Mouse (Mus musculus) liver, embryonic 16.5 days (tissue): ENCODE results near the gene Gm973. TPM values are rescaled to one million over a fixed set of nuclear protein-coding genes. Genes with fewer than 3 reads are reported as not detected.

Experiments used
- ATAC-seq: fragments of 200-750 bp; cut with Nextera tagmentation; 2 replicates; pipeline ENCODE4 v1.8.0; 2017; ENCODE audit warnings: low read depth, mild to moderate bottlenecking, moderate number of reproducible peaks, moderate library complexity
- H3K27ac ChIP-seq: fragments of 300-500 bp; sonication (generic); 2 replicates; pipeline ENCODE4 v1.5.1; 2014; ENCODE audit warnings: mild to moderate bottlenecking, low read length
- H3K27me3 ChIP-seq: fragments of 300-500 bp; sonication (generic); 2 replicates; pipeline ENCODE4 v1.6.1; 2014; ENCODE audit warnings: low read depth, low read length, mixed read lengths; ENCODE audit not compliant: control insufficient read depth, insufficient read depth
- H3K36me3 ChIP-seq: fragments of 300-500 bp; sonication (generic); 2 replicates; pipeline ENCODE4 v1.6.1; 2014; ENCODE audit warnings: mild to moderate bottlenecking; ENCODE audit not compliant: control insufficient read depth, insufficient read depth
- H3K4me1 ChIP-seq: fragments of 300-500 bp; sonication (generic); 2 replicates; pipeline ENCODE4 v1.6.1; 2014; ENCODE audit warnings: low read depth, low read length, mixed read lengths; ENCODE audit not compliant: control insufficient read depth
- H3K4me2 ChIP-seq: fragments of 300-500 bp; sonication (generic); 2 replicates; pipeline ENCODE4 v1.6.1; 2014; ENCODE audit warnings: low read depth, low read length, mixed read lengths
- H3K4me3 ChIP-seq: fragments of 300-500 bp; sonication (generic); 2 replicates; pipeline ENCODE4 v1.5.1; 2014; ENCODE audit warnings: low read depth, mild to moderate bottlenecking, low read length
- H3K9ac ChIP-seq: fragments of 300-500 bp; sonication (generic); 2 replicates; pipeline ENCODE4 v1.6.1; 2014; ENCODE audit warnings: low read depth, low read length
- H3K9me3 ChIP-seq: fragments of 300-500 bp; sonication (generic); replicated peaks from 2 replicates; pipeline ENCODE4 v1.6.1; 2016; ENCODE audit warnings: low read length; ENCODE audit not compliant: control insufficient read depth
- WGBS: fragments of 180-500 bp; shearing (Covaris S2); extraction: QIAGEN DNeasy Blood & Tissue Kit; methylation state at CpG from one replicate; pipeline ENCODE4 v1.1.7; 2014; ENCODE audit not compliant: insufficient replicate concordance; 5-methylcytosine and 5-hydroxymethylcytosine counted together
- polyA plus RNA-seq: library from polyadenylated mRNA; unstranded; fragments of >200 nt; fragmentation: Nextera tagmentation; extraction: Ambion mirVana; gene quantifications from 2 replicates; pipeline ENCODE4 v1.2.1, GENCODE M21; 2015

Gm973 gene
- polyA plus RNA-seq, 1 experiment from 2014 or later: not detected

DNA sequence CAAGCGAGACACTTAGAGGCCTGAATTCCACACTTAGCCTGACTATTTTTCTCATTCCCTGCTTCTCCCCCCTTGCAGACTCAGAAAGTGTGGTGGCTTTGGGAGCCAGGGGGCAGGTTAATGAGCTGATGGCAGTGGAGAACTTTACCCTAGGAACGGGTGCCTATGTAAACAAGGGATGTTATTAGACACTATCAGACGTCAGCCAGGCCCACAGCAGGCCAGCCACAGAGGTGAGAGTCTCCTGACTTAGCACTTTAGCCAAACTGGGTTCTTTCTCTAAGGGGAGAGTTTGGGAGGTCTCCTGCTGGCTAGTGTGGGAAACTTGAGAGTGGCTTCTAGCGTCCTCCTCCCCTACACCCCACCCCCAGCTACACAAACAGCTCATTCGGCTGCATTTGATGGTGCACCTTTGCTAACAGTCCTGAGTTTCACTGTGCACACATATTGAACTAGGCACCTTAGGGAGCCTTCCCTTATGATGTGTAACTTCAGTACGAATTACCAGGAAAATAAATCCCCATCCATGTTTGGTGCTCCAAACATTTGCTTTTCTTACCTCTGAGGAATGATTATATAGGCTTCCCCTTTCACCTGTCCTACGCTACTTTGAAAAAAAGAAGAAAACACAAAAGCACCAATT, 12.3 kb upstream of the Gm973 start:
- no peak overlapping the region for H3K4me2 ChIP-seq
- peaks cover 9% of the 10 kb centered on the region for H3K4me1 ChIP-seq
- H3K27me3 ChIP-seq: no peaks in the 10 kb centered on the region
- H3K4me3 ChIP-seq: no peak overlapping the region
- H3K27ac ChIP-seq: peak overlapping the region; percentile 33; the same call in 1 of the 2 replicates
- WGBS: 42% methylated on average over 7 of the region's 7 CpGs
- peak; percentile 77 for ATAC-seq
- H3K9me3 ChIP-seq: no peaks in the 10 kb centered on the region
- no peaks in the 10 kb centered on the region for H3K36me3 ChIP-seq
- no peak overlapping the region for H3K9ac ChIP-seq

DNA sequence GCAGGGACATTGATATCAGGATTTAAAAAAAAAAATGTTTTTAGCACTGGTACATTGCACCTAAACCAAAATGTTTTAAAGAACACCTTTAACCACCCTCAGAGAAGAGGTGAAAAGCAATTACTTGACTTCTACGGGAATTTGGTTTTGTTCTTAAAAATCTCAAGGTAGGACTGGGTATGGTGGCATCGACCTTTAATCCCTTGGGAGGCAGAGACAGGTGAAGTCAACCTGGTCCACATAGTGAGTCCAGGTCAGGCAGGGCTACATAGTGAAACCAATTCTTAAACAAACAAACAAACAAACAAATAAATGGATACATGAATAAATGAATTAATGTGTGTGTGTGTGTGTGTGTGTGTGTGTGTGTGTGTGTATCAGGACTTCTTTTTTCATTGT, 11.8 kb upstream of the Gm973 start:
- no peaks in the 10 kb centered on the region for H3K9me3 ChIP-seq
- no peaks in the 10 kb centered on the region for H3K36me3 ChIP-seq
- no peak overlapping the region for H3K4me3 ChIP-seq
- WGBS: 75% methylated on average over 2 of the region's 2 CpGs
- no peak overlapping the region for H3K9ac ChIP-seq
- no peak for ATAC-seq
- H3K27ac ChIP-seq: no peak overlapping the region
- peaks cover 4% of the 10 kb centered on the region; the same call in 1 of the 2 replicates for H3K4me1 ChIP-seq
- no peaks in the 10 kb centered on the region for H3K27me3 ChIP-seq
- no peak overlapping the region for H3K4me2 ChIP-seq

DNA sequence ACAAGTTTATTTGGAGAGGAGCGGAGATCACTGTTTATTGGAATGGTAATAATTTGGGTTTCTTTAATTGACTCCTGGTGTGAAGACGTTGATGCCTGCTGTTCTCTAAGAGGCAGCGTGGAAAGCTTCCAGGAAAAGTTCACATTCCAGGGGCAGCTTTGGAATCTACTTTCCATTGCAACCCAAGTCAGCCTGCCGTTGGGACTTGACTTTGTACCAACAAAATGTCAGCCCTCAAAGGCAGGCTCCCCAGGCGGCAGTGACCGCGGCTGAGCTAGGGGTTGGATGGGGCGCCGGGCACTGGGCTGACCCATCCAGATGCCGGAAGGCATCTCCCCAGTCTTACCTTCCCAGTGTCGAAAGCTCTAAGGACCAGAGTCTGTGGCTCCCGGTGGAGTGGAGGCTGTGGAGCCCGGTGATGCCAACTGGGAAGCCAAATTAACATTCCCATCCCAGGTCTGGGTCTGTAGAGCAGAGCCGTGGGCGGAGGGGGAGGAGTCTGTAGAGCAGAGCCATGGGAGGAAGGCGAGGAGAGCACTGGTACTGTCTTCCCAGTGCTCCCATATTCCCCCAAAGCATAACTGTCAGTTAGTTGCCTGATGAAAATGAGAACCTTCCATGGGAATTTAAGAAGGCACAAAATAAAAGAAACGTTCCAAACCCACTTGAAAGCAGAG, 7.5 kb upstream of the Gm973 start:
- no peak overlapping the region for H3K4me2 ChIP-seq
- no peak for ATAC-seq
- H3K4me1 ChIP-seq: no peaks in the 10 kb centered on the region; the same call in 1 of the 2 replicates
- H3K36me3 ChIP-seq: no peaks in the 10 kb centered on the region
- 46% methylated on average over 17 of the region's 17 CpGs for WGBS
- H3K4me3 ChIP-seq: no peak overlapping the region
- H3K27ac ChIP-seq: no peak overlapping the region
- H3K27me3 ChIP-seq: no peaks in the 10 kb centered on the region; the same call in 1 of the 2 replicates
- H3K9ac ChIP-seq: no peak overlapping the region
- no peaks in the 10 kb centered on the region for H3K9me3 ChIP-seq

DNA sequence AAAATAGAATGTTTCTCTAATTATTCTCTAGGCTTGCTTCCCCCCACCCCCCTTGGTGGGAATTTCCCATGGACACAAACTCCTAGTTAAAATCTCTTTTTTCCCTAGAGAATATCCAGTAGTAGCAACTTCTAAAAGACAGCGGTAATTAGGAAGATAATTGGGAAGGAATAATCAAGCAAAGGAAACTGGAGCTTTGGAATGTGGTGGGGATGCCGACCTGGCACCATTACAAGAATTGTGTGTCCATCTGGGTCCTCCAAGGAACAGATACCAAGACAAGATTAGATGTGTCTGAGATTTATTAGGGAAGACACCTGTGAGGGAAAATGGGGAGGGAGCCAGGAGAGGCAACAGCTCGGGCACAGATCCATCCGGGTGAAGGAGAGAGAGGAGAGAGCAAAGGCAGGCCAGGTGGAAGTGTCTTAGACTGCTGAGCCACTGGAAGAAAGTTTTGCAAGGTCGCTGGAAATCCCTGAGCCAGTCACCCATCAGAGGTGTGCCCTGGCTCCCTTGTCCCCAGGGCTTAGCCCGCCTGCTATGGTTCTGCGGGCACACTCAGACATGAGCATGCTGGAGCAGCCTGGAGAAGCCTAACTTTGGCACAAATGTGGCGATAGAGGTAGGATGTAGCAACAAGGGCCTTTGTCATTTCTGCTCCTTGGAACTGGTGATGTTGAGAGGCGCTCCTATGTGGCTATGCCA, 4.3 kb upstream of the Gm973 start:
- Histone ChIP-seq H3K27me3 (no peaks in the 10 kb centered on the region; the same call in 1 of the 2 replicates), H3K9me3 (no peaks in the 10 kb centered on the region), H3K4me1 (no peaks in the 10 kb centered on the region), H3K4me3 (no peak overlapping the region), H3K36me3 (no peaks in the 10 kb centered on the region), H3K4me2 (no peak overlapping the region), H3K27ac (no peak overlapping the region), H3K9ac (no peak overlapping the region)
- 54% methylated on average over 9 of the region's 9 CpGs for WGBS
- ATAC-seq: no peak

DNA sequence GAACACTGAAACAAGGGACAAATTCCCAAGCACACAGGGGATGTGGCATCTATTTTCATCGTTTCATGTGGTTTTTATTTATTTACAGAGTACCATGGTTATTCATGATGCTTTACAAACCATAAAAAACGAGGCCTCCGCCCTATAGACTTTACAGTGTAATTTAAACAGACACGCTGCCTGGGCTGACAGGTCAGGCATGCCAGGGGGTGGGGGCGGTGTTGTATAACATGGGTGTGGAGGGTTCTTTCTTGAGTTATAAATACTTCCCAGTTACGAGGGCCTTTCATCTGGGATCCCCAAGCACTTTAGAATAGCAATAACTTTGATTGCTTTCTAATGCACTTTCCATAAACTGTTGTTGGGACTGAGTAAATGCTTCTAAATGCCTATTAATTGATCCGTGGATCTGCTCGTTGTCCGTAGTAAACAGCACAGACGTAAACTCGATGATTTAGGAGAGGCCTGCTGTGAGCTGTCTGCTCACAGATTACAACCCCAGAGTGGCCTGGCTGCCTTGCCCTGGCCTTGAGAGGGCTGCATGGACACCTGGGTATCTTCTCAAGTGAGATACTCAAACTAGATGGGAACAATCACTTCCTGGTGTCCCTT, 4.3 kb downstream of the Gm973 start:
- no peak overlapping the region for H3K9ac ChIP-seq
- no peaks in the 10 kb centered on the region; the same call in 1 of the 2 replicates for H3K27me3 ChIP-seq
- no peak for ATAC-seq
- no peak overlapping the region for H3K27ac ChIP-seq
- H3K36me3 ChIP-seq: no peaks in the 10 kb centered on the region
- no peaks in the 10 kb centered on the region for H3K9me3 ChIP-seq
- no peak overlapping the region for H3K4me3 ChIP-seq
- 46% methylated on average over 11 of the region's 11 CpGs for WGBS
- no peaks in the 10 kb centered on the region for H3K4me1 ChIP-seq
- no peak overlapping the region for H3K4me2 ChIP-seq

GRCm38 (mm10) chr1:59522456-59522855, 6.4 kb downstream of the Gm973 start:
- no peaks in the 10 kb centered on the region for H3K9me3 ChIP-seq
- no peak for ATAC-seq
- no peak overlapping the region for H3K4me2 ChIP-seq
- no peaks in the 10 kb centered on the region for H3K27me3 ChIP-seq
- WGBS: 50% methylated on average over 1 of the region's 1 CpGs
- H3K36me3 ChIP-seq: no peaks in the 10 kb centered on the region
- H3K9ac ChIP-seq: no peak overlapping the region
- no peak overlapping the region for H3K4me3 ChIP-seq
- H3K27ac ChIP-seq: no peak overlapping the region
- no peaks in the 10 kb centered on the region for H3K4me1 ChIP-seq

DNA sequence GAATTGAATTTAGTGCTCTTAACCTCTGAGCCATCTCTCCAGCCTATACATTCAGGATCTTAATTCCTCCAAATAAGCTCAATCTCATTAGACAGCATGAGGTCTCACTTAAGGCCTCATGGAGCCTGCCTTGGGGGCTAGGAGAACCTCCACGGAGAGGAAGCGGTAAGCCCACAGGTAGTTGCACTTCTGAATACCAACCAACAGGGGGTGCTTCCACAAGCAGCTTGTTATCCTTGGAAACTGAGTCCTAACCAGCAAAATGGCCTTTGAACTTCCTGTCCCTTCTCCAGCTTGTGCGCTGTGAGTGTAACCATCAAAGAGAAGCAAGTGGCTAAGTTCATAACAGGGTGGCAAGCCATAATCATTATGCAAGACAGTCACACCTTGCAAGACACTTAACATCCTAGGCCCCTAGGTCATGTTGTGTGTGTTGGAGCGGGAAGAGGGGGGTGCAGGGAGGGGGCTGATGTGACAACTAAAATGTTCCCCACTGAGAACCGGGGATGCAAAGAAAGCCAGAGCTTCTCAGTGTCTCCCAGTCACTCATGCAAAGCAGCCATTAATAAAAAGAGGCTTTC, 7.4 kb downstream of the Gm973 start:
- 54% methylated on average over 5 of the region's 5 CpGs for WGBS
- ATAC-seq: no peak
- H3K27me3 ChIP-seq: no peaks in the 10 kb centered on the region
- H3K4me1 ChIP-seq: no peaks in the 10 kb centered on the region
- H3K9me3 ChIP-seq: no peaks in the 10 kb centered on the region
- no peak overlapping the region for H3K4me3 ChIP-seq
- H3K9ac ChIP-seq: no peak overlapping the region
- H3K36me3 ChIP-seq: no peaks in the 10 kb centered on the region
- no peak overlapping the region for H3K4me2 ChIP-seq
- H3K27ac ChIP-seq: no peak overlapping the region

DNA sequence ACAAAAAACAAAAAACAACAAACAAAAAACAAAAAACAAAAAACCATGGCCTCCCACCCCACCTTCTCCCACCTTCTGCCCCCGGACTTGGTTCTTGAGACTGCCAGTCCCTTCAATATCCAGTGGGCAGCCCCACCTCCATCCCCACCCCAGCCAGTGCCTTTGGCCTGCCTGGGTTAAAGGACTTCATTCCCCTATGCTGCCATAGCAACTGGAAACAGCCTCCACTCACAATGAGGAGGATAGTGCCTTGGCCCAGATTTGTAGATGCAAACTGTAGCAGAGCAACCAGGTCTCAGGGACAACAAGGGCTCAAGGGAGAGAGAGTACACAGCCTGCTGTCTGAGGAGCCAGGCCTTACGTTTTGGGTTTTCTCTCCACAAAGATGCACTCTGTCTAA, 8.0 kb downstream of the Gm973 start:
- ATAC-seq: no peak
- H3K4me2 ChIP-seq: no peak overlapping the region
- H3K4me1 ChIP-seq: no peaks in the 10 kb centered on the region
- 53% methylated on average over 2 of the region's 2 CpGs for WGBS
- no peak overlapping the region for H3K9ac ChIP-seq
- no peaks in the 10 kb centered on the region for H3K36me3 ChIP-seq
- no peaks in the 10 kb centered on the region for H3K9me3 ChIP-seq
- no peak overlapping the region for H3K27ac ChIP-seq
- H3K4me3 ChIP-seq: no peak overlapping the region
- H3K27me3 ChIP-seq: no peaks in the 10 kb centered on the region
